Mouse (Mus musculus) cerebellum, adult 2 months (tissue): Measurements from ENCODE around the gene Nkx2-3.

Experiments
- CTCF ChIP-seq: fragments of 200-500 bp; IDR thresholded peaks from 2 replicates; pipeline ENCODE4 v1.5.1; 2011; ENCODE audit warnings: low read depth, mild to moderate bottlenecking, control low read depth, low read length, moderate library complexity, borderline replicate concordance; ENCODE audit not compliant: insufficient read depth
- POLR2A ChIP-seq: fragments of 200-500 bp; IDR thresholded peaks from 2 replicates; pipeline ENCODE4 v1.6.1; 2011; ENCODE audit warnings: low read length, control low read depth, borderline replicate concordance; ENCODE audit not compliant: insufficient read depth

DNA sequence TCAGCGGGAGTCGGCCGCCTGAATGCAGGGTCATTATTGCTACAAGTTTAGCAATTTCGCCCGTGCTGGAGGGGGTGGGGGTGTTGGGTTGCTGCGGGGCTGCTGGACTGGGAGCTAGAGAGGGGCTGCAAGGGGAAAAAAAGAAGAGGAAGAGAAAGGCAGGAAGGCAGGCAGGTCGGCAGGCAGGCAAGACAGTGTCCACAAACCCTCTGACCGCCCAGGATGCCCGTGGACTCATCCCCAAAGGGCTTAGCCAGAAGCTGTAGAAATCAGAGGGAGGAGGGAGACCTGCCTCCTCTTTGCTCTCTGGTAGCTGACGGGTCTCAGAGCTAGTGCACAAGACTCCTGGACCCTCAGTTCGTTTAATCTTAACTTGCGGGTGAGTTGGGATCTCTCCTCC, 4.8 kb downstream of the Nkx2-3 start:
- TF ChIP-seq POLR2A (no peak), CTCF (no peak)
